Mouse (Mus musculus) cerebellum, postnatal 10 days (tissue): ENCODE results near the gene Bglap.
A peak's percentile ranks its signal among the peaks of the same experiment; 100 is the strongest.

ENCODE experiments used
- DNase-seq, 2 experiments: peaks; one replicate each; pipeline ENCODE4 v3.0.0; 2021; ENCODE audit warnings: mixed read lengths in 2 of 2

Bglap gene

GRCm38 (mm10) chr3:88339006-88339405 is 45.3 kb downstream of the Bglap start:
- DNase-seq = no peak

GRCm38 (mm10) chr3:88338316-88338715 is 45.9 kb downstream of the Bglap start:
- DNase-seq = no peak

GRCm38 (mm10) chr3:88337367-88338020 is 46.8 kb downstream of the Bglap start:
- no peak for DNase-seq

GRCm38 (mm10) chr3:88336058-88337013 is 47.9 kb downstream of the Bglap start, which contains the start of the genes Tmem79 and Smg5:
Gene Tmem79 (minus strand): TSS chr3:88336148.
Gene Smg5 (plus strand): TSS chr3:88336260.
- peak; percentile 97 to 98 for DNase-seq

- DNase-seq = peak in 1 of 2 experiments; percentile 51
Observed at GRCm38 (mm10) chr3:88335436-88336053, 48.7 kb downstream of the Bglap start.

- DNase-seq = no peak
Observed at GRCm38 (mm10) chr3:88334902-88335435, 49.3 kb downstream of the Bglap start.

- no peak for DNase-seq
Observed at GRCm38 (mm10) chr3:88334029-88334658, 50.1 kb downstream of the Bglap start.
